Mouse (Mus musculus) stomach, embryonic 14.5 days (tissue): ENCODE results near the gene Cbfa2t3. TPM values are rescaled to one million over a fixed set of nuclear protein-coding genes. Genes with fewer than 3 reads are reported as not detected.

ENCODE experiments used
- ATAC-seq: fragments of 200-750 bp; cut with Nextera tagmentation; 2 replicates; pipeline ENCODE4 v1.8.0; 2017; ENCODE audit warnings: low read depth, moderate TSS enrichment; ENCODE audit not compliant: insufficient number of reproducible peaks, insufficient read depth, low FRiP score
- H3K27ac ChIP-seq: fragments of 300-500 bp; sonication (generic); 2 replicates; pipeline ENCODE4 v1.5.1; 2014; ENCODE audit warnings: mild to moderate bottlenecking, low read length, moderate library complexity, mixed read lengths
- H3K27me3 ChIP-seq: fragments of 300-500 bp; sonication (generic); 2 replicates; pipeline ENCODE4 v1.6.1; 2014; ENCODE audit warnings: low read length, control low read depth, mixed read lengths; ENCODE audit not compliant: control insufficient read depth, insufficient read depth
- H3K36me3 ChIP-seq: fragments of 300-500 bp; sonication (generic); 2 replicates; pipeline ENCODE4 v1.6.1; 2014; ENCODE audit warnings: mild to moderate bottlenecking, control low read depth, low read length, moderate library complexity, mixed read lengths; ENCODE audit not compliant: control insufficient read depth, insufficient read depth
- H3K4me1 ChIP-seq: fragments of 300-500 bp; sonication (generic); 2 replicates; pipeline ENCODE4 v1.6.1; 2014; ENCODE audit warnings: low read length, control low read depth, mixed read lengths; ENCODE audit not compliant: control insufficient read depth, insufficient read depth
- H3K4me2 ChIP-seq: fragments of 300-500 bp; sonication (generic); replicated peaks from 2 replicates; pipeline ENCODE4 v1.6.1; 2014; ENCODE audit warnings: low read depth, low read length, control low read depth
- H3K4me3 ChIP-seq: fragments of 300-500 bp; sonication (generic); 2 replicates; pipeline ENCODE4 v1.5.1; 2014; ENCODE audit warnings: low read depth, low read length, control low read depth
- H3K9ac ChIP-seq: fragments of 300-500 bp; sonication (generic); replicated peaks from 2 replicates; pipeline ENCODE4 v1.6.1; 2014; ENCODE audit warnings: low read depth, mild to moderate bottlenecking, control low read depth, low read length, moderate library complexity, mixed read lengths
- H3K9me3 ChIP-seq: fragments of 300-500 bp; sonication (generic); 2 replicates; pipeline ENCODE4 v1.6.1; 2016; ENCODE audit warnings: low read depth, low read length, control low read depth; ENCODE audit not compliant: control insufficient read depth
- WGBS: fragments of 180-500 bp; shearing (Covaris S2); extraction: QIAGEN DNeasy Blood & Tissue Kit; methylation state at CpG from one replicate; pipeline ENCODE4 v1.1.7; 2014; 5-methylcytosine and 5-hydroxymethylcytosine counted together
- polyA plus RNA-seq: library from polyadenylated mRNA; unstranded; fragments of >200 nt; fragmentation: Nextera tagmentation; extraction: Ambion mirVana; gene quantifications from 2 replicates; pipeline ENCODE4 v1.2.1, GENCODE M21; 2014

The Cbfa2t3 gene
- polyA plus RNA-seq, 1 experiment from 2014 or later = 4.1 TPM

- no peak for ATAC-seq
Measured at GRCm38 (mm10) chr8:122652643-122653042, 46.3 kb downstream of the Cbfa2t3 start.

GRCm38 (mm10) chr8:122651326-122651921, 47.5 kb downstream of the Cbfa2t3 start:
- Histone ChIP-seq H3K4me1 (peaks cover 30% of the 10 kb centered on the region), H3K9ac (no peak overlapping the region), H3K36me3 (peaks cover 2% of the 10 kb centered on the region; the same call in 1 of the 2 replicates), H3K27ac (no peak overlapping the region), H3K4me3 (no peak overlapping the region), H3K27me3 (no peaks in the 10 kb centered on the region), H3K9me3 (no peaks in the 10 kb centered on the region), H3K4me2 (no peak overlapping the region)
- ATAC-seq = no peak
- 78% methylated on average over 16 of the region's 16 CpGs for WGBS

More at GRCm38 (mm10) chr8:122652643-122653042, 46.3 kb downstream of the Cbfa2t3 start:
- 53% methylated on average over 6 of the region's 6 CpGs for WGBS
- Histone ChIP-seq H3K9ac (no peak overlapping the region), H3K36me3 (peaks cover 2% of the 10 kb centered on the region; the same call in 1 of the 2 replicates), H3K4me2 (no peak overlapping the region), H3K4me1 (peaks cover 30% of the 10 kb centered on the region), H3K27ac (no peak overlapping the region), H3K9me3 (no peaks in the 10 kb centered on the region), H3K27me3 (no peaks in the 10 kb centered on the region), H3K4me3 (no peak overlapping the region)

GRCm38 (mm10) chr8:122648192-122648970, 50.5 kb downstream of the Cbfa2t3 start:
- no peak overlapping the region for H3K4me3 ChIP-seq
- no peak overlapping the region for H3K9ac ChIP-seq
- peaks cover 10% of the 10 kb centered on the region; the same call in 1 of the 2 replicates for H3K4me1 ChIP-seq
- no peak overlapping the region for H3K27ac ChIP-seq
- H3K9me3 ChIP-seq = no peaks in the 10 kb centered on the region
- H3K4me2 ChIP-seq = no peak overlapping the region
- H3K36me3 ChIP-seq = peaks cover 2% of the 10 kb centered on the region; the same call in 1 of the 2 replicates
- no peaks in the 10 kb centered on the region for H3K27me3 ChIP-seq
- ATAC-seq = no peak
- 55% methylated on average over 15 of the region's 15 CpGs for WGBS

- H3K27ac ChIP-seq = no peak overlapping the region
- no peak overlapping the region for H3K9ac ChIP-seq
- peaks cover 4% of the 10 kb centered on the region; the same call in 1 of the 2 replicates for H3K4me1 ChIP-seq
- WGBS = 88% methylated on average over 16 of the region's 16 CpGs
- H3K9me3 ChIP-seq = no peaks in the 10 kb centered on the region
- H3K4me3 ChIP-seq = no peak overlapping the region
- no peak overlapping the region for H3K4me2 ChIP-seq
- no peaks in the 10 kb centered on the region for H3K27me3 ChIP-seq
- no peaks in the 10 kb centered on the region for H3K36me3 ChIP-seq
- no peak for ATAC-seq
Measured at GRCm38 (mm10) chr8:122646337-122646736, 52.6 kb downstream of the Cbfa2t3 start.

GRCm38 (mm10) chr8:122644175-122644954, 54.5 kb downstream of the Cbfa2t3 start:
- no peak overlapping the region for H3K4me2 ChIP-seq
- no peak overlapping the region for H3K9ac ChIP-seq
- no peaks in the 10 kb centered on the region for H3K9me3 ChIP-seq
- no peaks in the 10 kb centered on the region for H3K36me3 ChIP-seq
- peaks cover 21% of the 10 kb centered on the region for H3K4me1 ChIP-seq
- ATAC-seq = no peak
- no peak overlapping the region for H3K27ac ChIP-seq
- H3K4me3 ChIP-seq = no peak overlapping the region
- WGBS = 71% methylated on average over 6 of the region's 6 CpGs
- H3K27me3 ChIP-seq = no peaks in the 10 kb centered on the region

- 57% methylated on average over 9 of the region's 9 CpGs for WGBS
- H3K4me3 ChIP-seq = no peak overlapping the region
- no peak for ATAC-seq
- no peaks in the 10 kb centered on the region for H3K27me3 ChIP-seq
- H3K4me2 ChIP-seq = no peak overlapping the region
- H3K36me3 ChIP-seq = no peaks in the 10 kb centered on the region
- peaks cover 25% of the 10 kb centered on the region for H3K4me1 ChIP-seq
- no peaks in the 10 kb centered on the region for H3K9me3 ChIP-seq
- H3K27ac ChIP-seq = no peak overlapping the region
- no peak overlapping the region for H3K9ac ChIP-seq
Measured at GRCm38 (mm10) chr8:122642071-122642470, 56.8 kb downstream of the Cbfa2t3 start.

- no peak overlapping the region for H3K4me2 ChIP-seq
- H3K27me3 ChIP-seq = no peaks in the 10 kb centered on the region
- no peak overlapping the region for H3K4me3 ChIP-seq
- peaks cover 32% of the 10 kb centered on the region for H3K4me1 ChIP-seq
- H3K36me3 ChIP-seq = no peaks in the 10 kb centered on the region
- WGBS = 64% methylated on average over 15 of the region's 15 CpGs
- no peak for ATAC-seq
- H3K27ac ChIP-seq = no peak overlapping the region
- no peaks in the 10 kb centered on the region for H3K9me3 ChIP-seq
- no peak overlapping the region for H3K9ac ChIP-seq
Measured at GRCm38 (mm10) chr8:122641406-122641805, 57.5 kb downstream of the Cbfa2t3 start.

GRCm38 (mm10) chr8:122640825-122641224, 58.1 kb downstream of the Cbfa2t3 start:
- WGBS = 80% methylated on average over 4 of the region's 4 CpGs
- no peak for ATAC-seq
- Histone ChIP-seq H3K4me3 (no peak overlapping the region), H3K27me3 (no peaks in the 10 kb centered on the region), H3K27ac (no peak overlapping the region), H3K9me3 (no peaks in the 10 kb centered on the region), H3K4me2 (no peak overlapping the region), H3K9ac (no peak overlapping the region), H3K36me3 (no peaks in the 10 kb centered on the region), H3K4me1 (peaks cover 35% of the 10 kb centered on the region)
